Mouse (Mus musculus): ENCODE results near the gene Ntn3. TPM values are rescaled to one million over a fixed set of nuclear protein-coding genes. Genes with fewer than 3 reads are reported as not detected.
A peak's percentile ranks its signal among the peaks of the same experiment; 100 is the strongest.

Gene Ntn3
- polyA plus RNA-seq, 1 experiment from 2014 or later = 1.3 TPM

DNA sequence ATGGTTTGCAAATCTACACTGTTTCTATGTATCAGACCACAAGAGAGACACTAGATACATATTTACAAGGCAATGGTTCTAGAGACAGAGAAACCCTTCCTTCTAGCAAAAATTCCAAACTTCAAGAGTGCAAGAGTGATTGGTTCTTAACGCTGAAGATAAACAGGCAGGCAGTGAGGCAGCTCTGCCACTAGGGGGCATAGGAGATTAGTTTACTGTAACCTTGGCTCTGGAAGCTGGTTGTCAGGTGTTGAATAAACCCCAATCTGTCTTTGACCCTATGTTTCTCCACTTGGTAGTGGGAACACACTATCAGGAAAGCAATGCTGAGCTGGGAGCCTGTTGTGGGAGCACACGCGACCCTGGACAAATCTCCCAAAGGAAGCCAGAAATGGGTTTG, 35.9 kb downstream of the Ntn3 start:
- WGBS = 6% methylated on average over 3 of the region's 3 CpGs
- Histone ChIP-seq H3K36me3 (ENCODE audit: control insufficient read depth, insufficient read depth) (no peaks in the 10 kb centered on the region), H3K4me1 (ENCODE audit: control insufficient read depth, insufficient read depth, low read length) (peaks cover 6% of the 10 kb centered on the region), H3K27ac (ENCODE audit: low read length) (no peak overlapping the region), H3K9ac (ENCODE audit: low read length) (no peak overlapping the region), H3K9me3 (replicated peaks; ENCODE audit: control insufficient read depth, low read length) (no peaks in the 10 kb centered on the region), H3K27me3 (ENCODE audit: control insufficient read depth, insufficient read depth, low read length) (no peaks in the 10 kb centered on the region), H3K4me3 (ENCODE audit: low read length) (no peak overlapping the region), H3K4me2 (ENCODE audit: low read depth, low read length) (no peak overlapping the region)
- ATAC-seq (replicated peaks; ENCODE audit: extremely low read depth, insufficient read depth, low FRiP score) = no peak

DNA sequence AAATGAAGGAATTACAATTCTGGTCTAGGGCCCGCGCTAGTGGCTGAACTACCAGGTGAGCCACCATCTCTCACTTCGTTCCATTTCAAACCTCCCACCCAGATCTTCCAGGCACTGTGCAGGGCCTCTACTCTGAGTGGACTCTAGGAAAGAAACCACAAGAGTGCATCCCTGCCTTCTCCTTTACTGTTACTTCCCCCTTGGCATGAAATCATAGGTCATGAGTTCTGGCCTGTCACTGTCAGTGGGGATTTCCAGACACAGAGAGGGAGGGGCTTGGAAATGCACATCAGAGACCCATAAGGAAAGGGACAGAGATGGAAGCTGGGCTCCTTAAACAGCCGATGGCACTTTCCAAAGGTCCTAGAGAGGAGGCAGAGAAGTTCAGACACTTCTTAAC, 37.6 kb downstream of the Ntn3 start:
- no peak overlapping the region for H3K9ac ChIP-seq (ENCODE audit: low read length)
- H3K4me3 ChIP-seq (ENCODE audit: low read length) = no peak overlapping the region
- H3K4me1 ChIP-seq (ENCODE audit: control insufficient read depth, insufficient read depth, low read length) = peaks cover 19% of the 10 kb centered on the region
- 82% methylated on average over 4 of the region's 4 CpGs for WGBS
- no peak overlapping the region for H3K4me2 ChIP-seq (ENCODE audit: low read depth, low read length)
- H3K9me3 ChIP-seq (replicated peaks; ENCODE audit: control insufficient read depth, low read length) = no peaks in the 10 kb centered on the region
- no peaks in the 10 kb centered on the region for H3K27me3 ChIP-seq (ENCODE audit: control insufficient read depth, insufficient read depth, low read length)
- H3K27ac ChIP-seq (ENCODE audit: low read length) = no peak overlapping the region
- peaks cover 10% of the 10 kb centered on the region for H3K36me3 ChIP-seq (ENCODE audit: control insufficient read depth, insufficient read depth)
- no peak for ATAC-seq (replicated peaks; ENCODE audit: extremely low read depth, insufficient read depth, low FRiP score)

DNA sequence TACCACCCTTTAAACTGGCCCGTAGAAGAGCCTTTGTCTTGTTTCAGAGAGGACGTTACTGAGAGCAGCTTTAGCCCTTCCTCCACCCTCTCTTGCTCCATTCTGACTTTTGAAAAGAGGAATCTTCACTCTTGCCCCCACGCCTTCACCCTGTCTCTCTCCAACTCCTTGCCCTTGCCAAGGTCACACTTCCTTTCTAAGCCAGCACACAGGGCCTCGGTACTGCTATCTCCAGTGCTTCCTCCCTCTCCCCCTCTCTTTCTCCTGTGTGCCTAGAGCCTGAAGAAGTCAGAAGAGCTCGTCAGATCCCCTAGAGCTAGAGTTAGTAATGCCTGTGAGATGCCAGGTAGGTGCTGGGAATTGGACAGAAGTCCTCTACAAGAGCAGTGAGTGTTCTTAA, 38.6 kb downstream of the Ntn3 start:
- H3K4me3 ChIP-seq (ENCODE audit: low read length) = no peak overlapping the region
- peaks cover 19% of the 10 kb centered on the region for H3K4me1 ChIP-seq (ENCODE audit: control insufficient read depth, insufficient read depth, low read length)
- no peaks in the 10 kb centered on the region for H3K9me3 ChIP-seq (replicated peaks; ENCODE audit: control insufficient read depth, low read length)
- no peaks in the 10 kb centered on the region for H3K27me3 ChIP-seq (ENCODE audit: control insufficient read depth, insufficient read depth, low read length)
- H3K9ac ChIP-seq (ENCODE audit: low read length) = no peak overlapping the region
- WGBS = 59% methylated on average over 5 of the region's 5 CpGs
- ATAC-seq (replicated peaks; ENCODE audit: extremely low read depth, insufficient read depth, low FRiP score) = no peak
- H3K36me3 ChIP-seq (ENCODE audit: control insufficient read depth, insufficient read depth) = peaks cover 13% of the 10 kb centered on the region
- no peak overlapping the region for H3K4me2 ChIP-seq (ENCODE audit: low read depth, low read length)
- H3K27ac ChIP-seq (ENCODE audit: low read length) = peak overlapping the region; percentile 40

DNA sequence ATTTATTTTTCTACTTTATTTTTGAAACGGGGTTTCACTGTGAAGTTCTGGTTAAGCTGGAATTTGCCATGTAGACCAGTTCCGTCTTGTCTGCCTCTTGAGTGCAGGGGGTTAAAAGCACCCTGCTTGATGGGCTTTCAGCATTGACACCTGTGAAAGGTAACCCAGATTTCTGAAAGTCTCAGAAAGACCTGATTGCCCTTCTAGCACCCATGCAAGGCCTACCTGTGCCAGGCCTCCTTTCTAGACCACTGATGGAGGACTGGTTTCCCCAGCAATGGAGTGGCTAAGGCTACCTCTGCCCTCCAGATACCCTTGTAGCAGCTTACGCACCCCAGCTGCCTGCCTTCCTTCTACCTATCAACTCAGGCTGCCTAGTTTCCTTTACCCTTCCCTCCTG, 39.2 kb downstream of the Ntn3 start:
- Histone ChIP-seq H3K4me1 (ENCODE audit: control insufficient read depth, insufficient read depth, low read length) (peaks cover 19% of the 10 kb centered on the region), H3K36me3 (ENCODE audit: control insufficient read depth, insufficient read depth) (peaks cover 15% of the 10 kb centered on the region), H3K27me3 (ENCODE audit: control insufficient read depth, insufficient read depth, low read length) (no peaks in the 10 kb centered on the region), H3K4me2 (ENCODE audit: low read depth, low read length) (peak overlapping the region; percentile 84), H3K27ac (ENCODE audit: low read length) (peak overlapping the region; percentile 95), H3K9ac (ENCODE audit: low read length) (peak overlapping the region; percentile 91), H3K4me3 (ENCODE audit: low read length) (peak overlapping the region; percentile 90), H3K9me3 (replicated peaks; ENCODE audit: control insufficient read depth, low read length) (no peaks in the 10 kb centered on the region)
- 58% methylated on average over 3 of the region's 3 CpGs for WGBS
- no peak for ATAC-seq (replicated peaks; ENCODE audit: extremely low read depth, insufficient read depth, low FRiP score)

DNA sequence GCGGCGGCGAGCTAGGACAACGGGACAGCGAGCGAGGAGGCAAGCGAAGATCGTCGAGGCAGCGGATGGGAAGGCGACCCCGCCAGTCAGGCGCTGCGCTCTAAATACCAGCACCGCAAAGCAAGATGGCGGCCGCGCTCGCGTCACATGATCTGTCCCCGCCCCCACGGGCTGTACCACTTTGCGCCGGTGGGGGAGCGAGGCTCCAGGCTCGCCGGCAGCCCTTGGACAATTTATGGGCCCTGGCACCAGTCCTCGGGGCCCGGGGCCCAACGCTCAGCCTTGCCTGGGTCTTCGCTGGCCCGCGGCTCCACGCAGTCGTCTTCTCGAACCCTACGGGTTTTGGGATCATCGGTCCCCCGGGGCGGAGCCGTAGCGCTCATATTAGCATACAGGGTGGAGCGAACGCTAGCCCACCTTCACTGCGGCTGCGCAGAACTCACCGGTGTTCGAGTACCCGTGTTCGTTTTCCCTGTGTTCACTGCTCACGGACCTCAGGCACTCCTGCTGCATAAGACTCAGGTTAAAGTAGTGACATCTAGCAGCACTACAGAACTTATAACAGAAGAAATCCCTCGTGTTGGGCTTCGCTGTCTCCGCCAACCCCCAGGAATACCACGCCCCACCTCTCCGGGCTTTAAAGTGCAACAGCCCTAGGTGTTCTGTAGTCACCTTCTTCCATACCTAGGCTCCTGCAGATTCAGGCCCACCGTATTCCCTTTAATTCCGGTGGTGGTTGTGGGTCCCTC, 39.8 kb downstream of the Ntn3 start, which contains the start of gene Atp6v0c:
Gene Atp6v0c, minus strand, starts transcription at position 386 of the 749 bp plus-strand sequence.
- peak; percentile 91 for ATAC-seq (replicated peaks; ENCODE audit: extremely low read depth, insufficient read depth, low FRiP score)

DNA sequence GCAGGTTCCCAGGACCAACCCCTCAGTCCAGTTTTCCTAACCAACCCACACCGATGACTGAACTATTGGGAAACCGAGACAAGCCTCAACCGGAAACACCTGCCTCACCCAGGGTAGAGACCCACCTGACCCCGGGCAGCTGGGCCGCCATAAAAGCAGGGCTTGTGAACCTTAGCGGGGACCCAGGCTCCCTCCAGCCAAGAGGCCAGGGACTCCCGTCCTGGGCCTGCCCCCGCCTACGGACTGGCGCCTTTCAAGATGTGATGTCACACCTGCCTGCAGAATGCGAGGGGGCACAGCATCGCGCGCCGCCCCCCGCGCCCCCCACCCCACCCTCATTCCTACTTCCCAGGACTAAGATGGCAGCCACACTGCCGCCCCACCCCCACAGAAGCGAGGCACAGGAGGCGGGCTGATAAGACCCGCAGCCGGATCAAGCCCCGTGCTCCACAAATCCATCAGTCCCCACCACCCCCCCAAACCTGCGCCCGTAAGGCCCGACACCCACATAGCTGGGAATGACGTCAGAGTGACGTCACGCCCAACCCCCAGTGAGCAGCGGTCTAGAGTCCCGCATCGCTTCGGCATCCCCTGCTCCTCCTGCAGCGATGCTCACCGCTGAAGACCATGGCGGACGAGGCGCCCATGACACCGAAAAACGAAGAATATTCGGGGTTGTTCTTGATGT, 40.6 kb downstream of the Ntn3 start:
- H3K4me1 ChIP-seq (ENCODE audit: control insufficient read depth, insufficient read depth, low read length) = peaks cover 19% of the 10 kb centered on the region
- peaks cover 16% of the 10 kb centered on the region for H3K36me3 ChIP-seq (ENCODE audit: control insufficient read depth, insufficient read depth)
- H3K9me3 ChIP-seq (replicated peaks; ENCODE audit: control insufficient read depth, low read length) = no peaks in the 10 kb centered on the region
- peak overlapping the region; percentile 95 for H3K27ac ChIP-seq (ENCODE audit: low read length)
- H3K27me3 ChIP-seq (ENCODE audit: control insufficient read depth, insufficient read depth, low read length) = no peaks in the 10 kb centered on the region
- H3K9ac ChIP-seq (ENCODE audit: low read length) = peak overlapping the region; percentile 91
- peak overlapping the region; percentile 84 for H3K4me2 ChIP-seq (ENCODE audit: low read depth, low read length)
- ATAC-seq (replicated peaks; ENCODE audit: extremely low read depth, insufficient read depth, low FRiP score) = peak; percentile 35
- H3K4me3 ChIP-seq (ENCODE audit: low read length) = peak overlapping the region; percentile 90
- WGBS = under 1% methylated on average over 40 of the region's 41 CpGs

More for the DNA sequence above, 39.8 kb downstream of the Ntn3 start, which contains the start of gene Atp6v0c:
- Histone ChIP-seq H3K9me3 (replicated peaks; ENCODE audit: control insufficient read depth, low read length) (no peaks in the 10 kb centered on the region), H3K9ac (ENCODE audit: low read length) (peak within 1 kb of the TSS; percentile 91), H3K27ac (ENCODE audit: low read length) (peak within 1 kb of the TSS; percentile 95), H3K4me1 (ENCODE audit: control insufficient read depth, insufficient read depth, low read length) (peaks cover 19% of the 10 kb centered on the region), H3K4me2 (ENCODE audit: low read depth, low read length) (peak within 1 kb of the TSS; percentile 84), H3K4me3 (ENCODE audit: low read length) (peak within 1 kb of the TSS; percentile 90), H3K36me3 (ENCODE audit: control insufficient read depth, insufficient read depth) (peaks cover 16% of the 10 kb centered on the region), H3K27me3 (ENCODE audit: control insufficient read depth, insufficient read depth, low read length) (no peaks in the 10 kb centered on the region)
- WGBS = under 1% methylated on average over 58 of the region's 58 CpGs

DNA sequence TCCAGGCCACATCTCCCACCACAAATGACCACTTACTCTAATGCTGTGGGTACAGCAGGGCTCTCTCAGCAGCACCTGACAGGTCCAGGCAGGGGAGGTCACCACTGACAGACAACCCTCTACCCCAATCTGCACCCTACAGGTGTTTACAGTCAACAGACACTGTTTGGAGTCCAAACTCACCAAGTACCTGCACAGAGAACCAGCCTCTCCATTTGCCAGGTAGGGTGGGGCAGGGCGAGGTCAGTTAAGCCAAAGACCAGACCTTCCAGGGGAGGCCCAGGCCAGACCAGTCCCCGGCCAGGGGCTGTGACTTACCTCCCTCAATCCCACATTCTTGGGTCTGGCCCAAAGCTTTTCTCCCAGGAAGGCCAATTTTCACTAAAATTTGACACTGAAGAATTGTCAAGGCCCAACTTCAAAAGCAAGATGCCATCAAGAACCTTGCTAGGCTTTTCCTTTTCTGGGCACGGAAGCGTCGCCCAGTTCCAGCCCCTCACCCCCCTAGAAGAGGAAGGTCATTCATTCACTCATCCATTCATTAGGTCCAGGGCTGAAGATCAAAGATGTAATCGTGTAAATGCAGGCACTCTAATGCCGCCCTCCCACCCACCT, 41.3 kb downstream of the Ntn3 start:
- 47% methylated on average over 7 of the region's 7 CpGs for WGBS
- ATAC-seq (replicated peaks; ENCODE audit: extremely low read depth, insufficient read depth, low FRiP score) = no peak

DNA sequence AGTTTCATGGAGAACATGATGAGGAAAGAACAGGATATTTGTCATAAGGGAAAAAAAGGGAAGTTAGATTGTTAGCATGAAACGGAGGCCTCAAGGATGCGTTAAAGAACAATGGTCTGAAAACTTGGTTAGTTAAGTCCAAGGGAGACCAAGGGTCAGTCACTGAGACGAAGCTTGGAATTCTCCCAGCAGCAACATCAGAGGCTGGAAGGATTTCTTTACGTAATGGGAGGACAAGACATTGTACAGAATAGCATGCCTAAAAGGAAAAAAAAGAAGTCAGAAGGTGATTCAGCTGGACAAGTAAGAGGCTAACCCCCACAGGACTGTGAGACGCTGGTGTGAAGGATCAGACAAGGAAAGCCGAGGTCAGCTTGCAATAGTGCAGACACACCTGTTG, 42.2 kb downstream of the Ntn3 start:
- WGBS = 80% methylated on average over 6 of the region's 6 CpGs
- Histone ChIP-seq H3K27ac (ENCODE audit: low read length) (no peak overlapping the region; the same call in 1 of the 2 replicates), H3K4me3 (ENCODE audit: low read length) (no peak overlapping the region), H3K4me2 (ENCODE audit: low read depth, low read length) (peak overlapping the region; percentile 84; the same call in 1 of the 2 replicates), H3K4me1 (ENCODE audit: control insufficient read depth, insufficient read depth, low read length) (peaks cover 27% of the 10 kb centered on the region), H3K36me3 (ENCODE audit: control insufficient read depth, insufficient read depth) (peaks cover 16% of the 10 kb centered on the region), H3K9me3 (replicated peaks; ENCODE audit: control insufficient read depth, low read length) (no peaks in the 10 kb centered on the region), H3K27me3 (ENCODE audit: control insufficient read depth, insufficient read depth, low read length) (no peaks in the 10 kb centered on the region), H3K9ac (ENCODE audit: low read length) (no peak overlapping the region)
- no peak for ATAC-seq (replicated peaks; ENCODE audit: extremely low read depth, insufficient read depth, low FRiP score)

More for the DNA sequence above, 41.3 kb downstream of the Ntn3 start:
- Histone ChIP-seq H3K4me3 (ENCODE audit: low read length) (peak overlapping the region; percentile 90), H3K27ac (ENCODE audit: low read length) (peak overlapping the region; percentile 95; the same call in 1 of the 2 replicates), H3K27me3 (ENCODE audit: control insufficient read depth, insufficient read depth, low read length) (no peaks in the 10 kb centered on the region), H3K4me2 (ENCODE audit: low read depth, low read length) (peak overlapping the region; percentile 84), H3K9me3 (replicated peaks; ENCODE audit: control insufficient read depth, low read length) (no peaks in the 10 kb centered on the region), H3K36me3 (ENCODE audit: control insufficient read depth, insufficient read depth) (peaks cover 16% of the 10 kb centered on the region), H3K4me1 (ENCODE audit: control insufficient read depth, insufficient read depth, low read length) (peaks cover 20% of the 10 kb centered on the region), H3K9ac (ENCODE audit: low read length) (peak overlapping the region; percentile 91)

Data from heart, embryonic 16.5 days (tissue).